Mouse (Mus musculus): Measurements from ENCODE around the gene Ccr3.
"Not testable (repeated sequence)": the region's sequence is repeated elsewhere in the genome, so short reads cannot be mapped to it uniquely, and the experiment has no call there.

Gene Ccr3

DNA sequence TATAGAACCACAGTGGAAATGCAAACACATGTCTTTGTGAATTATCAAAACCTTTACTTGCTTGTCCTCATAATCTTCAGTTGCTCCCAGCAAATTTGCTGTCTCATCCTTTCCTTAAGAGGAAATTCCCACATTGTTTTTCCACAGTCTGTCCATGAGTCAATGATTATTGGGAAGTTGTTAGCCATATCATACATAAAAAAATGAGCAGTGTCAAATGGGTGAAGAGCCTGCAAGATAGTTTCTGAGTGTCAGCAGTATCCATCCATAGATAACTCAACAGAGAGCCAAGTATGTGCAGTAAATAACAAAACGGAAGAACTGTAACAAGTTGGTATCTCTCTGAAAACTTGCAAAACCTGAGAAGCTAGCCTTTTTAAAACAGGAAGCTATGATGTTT lies at the start of gene Ccr3:
TSS of gene Ccr3 (plus strand) at position 301 of the 400 bp plus-strand sequence.
- DNase-seq (ENCODE audit: low spot score): no peak

DNA sequence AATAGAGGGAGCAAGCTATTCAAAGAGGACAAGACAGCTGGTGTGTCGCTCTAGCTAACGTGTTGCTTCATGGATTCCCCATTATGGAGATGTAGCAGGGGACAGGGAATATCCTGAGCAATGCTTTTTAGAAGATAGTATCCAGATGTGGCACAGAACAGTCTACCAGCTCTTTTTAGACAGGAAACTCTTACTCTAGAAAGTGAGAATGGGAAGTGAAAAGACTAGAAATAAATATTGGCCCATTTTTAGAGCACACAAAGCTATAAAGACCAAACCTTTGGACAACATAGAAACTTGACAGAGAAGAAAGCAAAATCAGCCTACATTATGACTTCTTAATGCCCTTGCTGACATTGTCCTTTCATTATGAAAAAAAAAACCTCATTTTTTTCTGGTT lies 46.1 kb upstream of the Ccr3 start:
- DNase-seq (ENCODE audit: low spot score): no peak

DNA sequence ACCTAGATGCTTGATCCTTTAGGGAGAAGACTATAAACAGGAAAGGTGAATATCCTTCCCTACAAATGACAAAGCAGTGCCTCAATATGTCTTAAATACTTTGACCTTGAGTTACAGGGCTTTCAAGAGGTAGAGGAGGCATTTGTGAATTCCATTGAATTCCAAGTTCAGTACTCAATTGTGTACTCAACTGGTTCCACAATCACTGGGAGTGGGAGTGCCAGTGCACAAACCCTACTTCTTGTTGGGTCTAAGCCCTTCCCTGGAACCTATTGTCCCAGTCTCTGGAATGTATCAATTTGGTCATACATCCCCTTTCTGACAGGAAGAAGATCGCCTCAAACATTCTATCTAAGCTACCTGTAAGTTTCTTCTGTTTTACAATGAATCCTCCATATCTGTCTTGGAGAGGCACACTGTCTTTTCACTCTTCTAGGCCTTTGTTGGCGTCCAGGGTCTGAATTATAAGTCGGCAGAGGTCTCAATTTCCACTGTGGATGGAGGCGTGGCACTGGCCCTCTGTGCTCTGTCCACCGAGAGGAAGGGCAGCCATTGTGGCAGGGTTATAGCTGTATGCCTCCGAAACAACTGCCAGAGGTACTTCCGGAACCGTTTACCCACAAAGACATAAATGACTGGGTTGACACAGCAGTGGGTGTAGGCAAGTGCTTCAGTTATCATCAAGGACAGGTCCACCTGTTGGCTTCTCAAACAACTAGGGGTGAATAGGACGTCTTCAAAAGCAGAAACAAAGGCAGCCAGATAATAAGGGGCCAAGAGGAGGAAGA lies 44.7 kb upstream of the Ccr3 start:
- DNase-seq (ENCODE audit: low spot score): no peak

DNA sequence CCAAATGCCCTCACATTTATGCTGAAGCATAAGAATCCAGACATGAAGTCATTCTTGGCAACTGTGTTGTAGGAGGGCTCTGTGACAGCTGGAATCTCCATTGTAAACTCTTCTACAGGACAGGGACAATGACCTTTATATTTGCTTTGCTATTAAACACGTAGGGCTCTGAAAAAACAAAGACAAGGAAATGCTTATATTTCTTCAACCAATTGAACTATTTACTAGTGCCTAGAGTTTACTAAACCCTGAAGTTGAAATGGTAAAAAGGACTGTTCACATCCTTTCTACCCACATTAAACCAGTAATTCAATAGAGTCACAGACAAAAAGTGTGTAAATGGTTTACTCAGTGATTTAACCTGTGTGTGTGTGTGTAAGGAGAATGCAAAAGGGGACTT lies 43.5 kb upstream of the Ccr3 start, which contains the start of gene Ccr1l1:
TSS of gene Ccr1l1 (minus strand) at position 101 of the 400 bp plus-strand sequence.
- no peak for DNase-seq (ENCODE audit: low spot score)

DNA sequence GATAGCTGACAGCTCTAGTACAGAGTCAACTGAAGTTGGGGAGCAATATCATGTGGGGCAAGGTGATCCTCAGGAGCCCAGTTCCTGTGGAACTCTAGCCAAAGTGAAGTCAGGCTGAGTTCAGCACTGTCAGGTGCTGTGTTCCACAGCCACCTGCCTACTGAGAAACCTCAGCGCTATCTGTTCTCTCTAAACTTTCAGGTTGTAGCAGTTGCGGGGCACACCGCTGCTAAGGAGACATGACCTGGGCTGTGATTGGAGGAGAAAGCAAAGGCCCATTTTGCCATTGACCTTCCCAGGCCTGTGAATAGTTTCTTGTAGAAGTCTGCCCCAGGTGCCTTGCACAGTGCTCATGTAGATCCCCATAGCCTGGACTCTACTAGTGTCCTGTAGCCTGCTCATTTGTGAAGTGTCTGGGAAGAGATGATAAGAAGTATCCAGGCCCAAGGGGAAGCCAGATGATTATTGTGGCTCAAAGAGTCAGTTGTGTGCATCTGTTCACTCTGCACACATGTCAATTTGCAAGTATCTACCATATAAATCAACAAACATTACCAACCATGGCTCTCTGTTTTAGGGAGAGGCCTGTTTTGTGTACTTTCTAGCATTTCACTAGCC lies 40.8 kb upstream of the Ccr3 start:
- not testable (repeated sequence) for DNase-seq (ENCODE audit: low spot score)

DNA sequence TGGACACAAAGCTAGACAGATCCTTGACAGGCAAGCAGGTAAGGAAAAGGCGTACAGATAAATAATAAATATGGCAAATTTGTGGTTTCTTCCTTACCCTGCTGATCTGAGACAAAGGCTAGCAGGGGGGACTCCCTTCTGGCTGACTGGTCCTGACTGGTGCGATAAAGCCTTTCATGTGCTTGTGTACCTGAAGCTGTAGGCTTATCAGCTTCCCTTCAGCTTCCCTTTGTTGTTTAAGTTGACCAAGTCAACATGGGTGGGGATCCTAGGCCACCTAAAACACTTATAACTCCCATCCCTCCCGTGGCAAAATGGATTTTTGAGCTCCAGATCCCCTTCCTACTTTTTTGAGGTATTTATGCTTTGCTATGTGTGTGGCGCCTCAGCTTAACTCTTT lies 39.9 kb upstream of the Ccr3 start:
- no peak for DNase-seq (ENCODE audit: low spot score)

DNA sequence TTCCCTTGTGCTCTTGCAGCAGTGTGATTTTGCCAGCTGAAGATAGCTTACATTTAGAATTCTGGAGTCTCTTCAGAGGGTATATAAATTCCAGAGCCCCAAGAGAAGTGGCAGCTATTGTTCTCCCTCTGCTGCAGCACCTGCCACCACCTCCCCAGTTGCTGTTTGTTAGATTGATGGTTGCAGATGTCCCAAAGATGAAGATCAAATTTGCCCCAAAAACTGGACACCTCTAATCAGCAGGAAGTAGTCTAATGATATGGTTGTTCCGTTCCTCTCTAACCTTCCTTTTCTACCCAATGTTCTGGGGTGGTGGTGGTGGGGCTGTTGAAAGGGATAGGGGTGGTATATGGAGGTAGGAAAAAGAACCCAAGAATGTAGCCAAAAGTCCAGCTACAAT lies 39.1 kb upstream of the Ccr3 start:
- no peak for DNase-seq (ENCODE audit: low spot score)

DNA sequence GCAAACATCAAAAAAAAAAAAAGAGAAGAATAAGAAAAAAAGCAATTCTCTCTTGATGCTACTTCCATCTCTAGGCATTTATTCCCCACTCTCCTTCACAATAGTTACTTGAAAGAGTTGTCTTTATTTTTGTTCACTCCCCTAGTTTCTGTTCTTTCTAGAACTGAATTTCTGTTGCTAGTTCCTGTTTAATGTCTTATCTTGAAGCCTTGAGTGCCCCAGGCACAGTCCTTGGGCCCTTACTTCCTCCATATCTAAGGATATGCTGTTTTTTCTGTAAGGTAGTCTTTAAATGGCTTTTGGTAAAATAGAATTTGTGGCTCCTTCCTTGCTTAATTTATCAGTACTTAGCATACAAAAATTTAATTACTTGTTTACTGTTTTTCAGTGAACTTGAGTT lies 36.8 kb upstream of the Ccr3 start:
- DNase-seq (ENCODE audit: low spot score): no peak

DNA sequence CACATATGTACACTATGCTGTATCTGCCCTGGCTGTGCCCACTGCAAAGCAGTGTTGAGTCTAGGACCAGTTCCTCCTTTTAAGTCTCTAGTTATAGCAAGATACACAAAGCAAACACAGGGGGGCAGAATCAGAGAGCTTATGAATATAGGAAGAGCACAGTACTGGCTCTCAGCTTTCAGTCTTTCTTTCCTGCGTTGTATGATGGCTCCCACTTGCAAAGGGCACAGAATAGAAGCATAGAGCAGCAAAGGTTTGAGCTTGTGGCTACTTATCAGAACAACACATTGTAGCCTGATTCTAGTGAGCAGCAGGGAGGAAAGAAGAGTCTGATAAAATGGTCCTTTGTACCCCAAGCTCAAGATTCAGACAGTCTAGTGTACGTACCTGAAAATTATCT lies 35.6 kb upstream of the Ccr3 start:
- DNase-seq (ENCODE audit: low spot score): no peak

DNA sequence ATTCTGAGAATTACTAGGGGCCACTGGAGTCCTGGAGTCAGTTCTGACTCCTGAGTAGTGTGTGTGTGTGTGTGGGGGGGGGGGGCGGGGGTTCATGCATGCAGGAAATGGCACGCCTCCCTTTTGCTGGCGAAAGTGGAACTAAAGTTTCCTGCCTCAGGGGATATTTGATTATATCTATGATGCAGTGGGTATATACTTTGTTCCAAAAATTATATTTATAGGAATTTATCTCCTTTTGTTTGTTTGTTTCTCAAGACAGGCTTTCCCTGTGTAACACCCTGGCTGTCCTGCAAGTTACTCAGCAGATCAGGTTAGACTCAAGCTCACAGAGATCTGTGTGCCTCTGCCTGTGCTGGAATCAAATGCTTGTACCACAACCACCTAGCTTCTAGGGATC lies 32.1 kb upstream of the Ccr3 start:
- no peak for DNase-seq (ENCODE audit: low spot score)

DNA sequence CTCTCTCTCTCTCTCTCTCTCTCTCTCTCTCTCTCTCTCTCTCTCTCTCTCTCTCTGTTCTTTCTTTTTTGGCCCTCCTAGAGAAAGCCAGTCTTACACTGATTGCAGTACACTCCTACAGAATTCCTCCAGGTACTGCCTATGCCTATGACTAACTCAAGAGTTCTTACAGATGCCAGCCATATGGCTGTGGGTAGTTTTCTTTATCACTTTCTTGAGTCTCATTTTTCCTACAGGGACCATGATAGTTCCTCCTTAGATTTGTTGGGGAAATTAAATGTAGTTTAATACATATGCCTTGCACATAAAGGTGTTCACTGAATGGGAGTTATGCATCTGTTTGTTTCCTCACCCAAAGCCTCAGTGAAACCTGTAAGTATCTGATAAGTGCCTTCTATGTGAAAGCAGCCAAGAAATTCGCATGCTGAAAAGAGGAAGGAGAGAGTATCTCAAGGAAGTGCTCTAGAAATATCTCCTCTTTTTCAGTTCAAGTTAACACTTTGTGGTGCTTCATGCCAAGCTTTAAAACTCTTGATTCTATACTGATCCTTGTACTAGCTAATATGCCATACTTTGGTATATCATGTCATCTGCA lies 30.4 kb upstream of the Ccr3 start:
- DNase-seq (ENCODE audit: low spot score): peak; percentile 18

DNA sequence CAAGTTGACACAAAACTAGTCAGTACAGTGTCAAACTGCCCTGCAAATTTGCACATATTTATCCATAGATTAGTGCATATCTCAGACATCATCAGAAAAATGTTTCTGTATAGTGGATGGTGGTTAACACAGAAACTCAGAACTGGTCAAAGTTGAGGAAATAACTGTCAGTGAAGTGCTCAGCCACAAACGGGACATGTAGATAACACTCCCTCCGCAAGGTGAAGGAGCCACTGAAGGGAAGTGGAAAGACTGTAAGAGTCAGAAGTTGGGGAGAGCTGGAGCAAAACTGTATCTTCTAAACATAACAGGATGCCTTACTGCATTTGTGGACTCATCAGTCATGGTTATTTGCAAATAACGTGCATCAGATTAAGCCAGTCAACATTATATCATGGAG lies 24.1 kb upstream of the Ccr3 start:
- DNase-seq (ENCODE audit: low spot score): no peak

DNA sequence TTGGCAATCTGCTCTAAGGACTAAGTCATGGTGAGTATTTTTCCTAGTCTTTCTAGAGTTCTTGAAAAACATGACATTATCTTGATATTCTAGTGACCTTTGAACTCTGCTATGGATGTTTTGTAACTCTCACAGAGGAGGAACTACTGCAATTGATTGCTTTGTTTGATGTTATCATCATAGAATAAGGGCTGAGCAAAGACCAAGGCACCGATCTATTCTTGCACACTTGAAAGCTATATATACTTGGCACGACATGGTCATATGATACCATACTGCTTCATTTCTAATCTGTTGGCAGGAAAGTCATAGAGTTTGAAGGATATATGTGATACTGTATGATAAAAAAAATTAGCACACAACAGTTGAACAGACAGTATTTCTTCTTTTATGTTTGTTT lies 22.0 kb upstream of the Ccr3 start:
- DNase-seq (ENCODE audit: low spot score): no peak

DNA sequence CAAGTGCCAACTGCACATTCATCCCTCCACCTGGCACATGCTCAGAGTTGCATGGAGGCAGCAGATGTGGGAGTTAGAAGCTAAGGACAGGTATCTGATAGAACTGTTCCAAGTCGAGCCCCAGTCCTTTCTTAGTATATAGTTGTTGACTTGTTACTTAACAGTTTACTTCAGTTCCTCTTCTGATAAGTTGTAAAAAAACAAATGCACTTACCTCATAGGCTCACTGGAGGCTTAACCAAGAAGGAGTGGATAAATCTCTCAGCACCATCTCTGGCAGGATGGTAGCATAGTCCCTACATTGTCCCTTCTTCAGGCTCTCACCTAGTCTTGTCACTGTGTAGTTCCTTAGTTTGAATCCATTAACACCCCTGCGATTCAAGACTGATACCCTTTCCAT lies 9.1 kb upstream of the Ccr3 start:
- no peak for DNase-seq (ENCODE audit: low spot score)

DNA sequence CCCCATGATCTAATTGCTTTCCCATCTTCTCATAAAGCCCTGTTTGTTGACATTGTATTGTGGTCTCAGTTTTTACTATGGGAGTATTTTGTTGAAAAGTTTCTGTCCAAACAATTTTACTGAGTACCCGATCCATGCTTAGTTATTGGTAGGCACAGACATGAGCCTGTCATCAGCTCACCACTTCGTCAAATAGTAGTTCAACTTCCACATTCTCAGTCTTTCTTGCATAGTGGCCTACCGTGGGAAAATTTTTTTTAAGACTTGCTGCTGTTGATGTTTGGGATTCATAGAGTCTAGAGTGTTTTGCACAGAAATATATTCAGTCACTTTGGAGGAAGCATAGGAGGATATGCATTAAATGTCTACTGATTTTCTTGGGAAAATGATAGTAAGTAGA lies 8.5 kb upstream of the Ccr3 start:
- no peak for DNase-seq (ENCODE audit: low spot score)

DNA sequence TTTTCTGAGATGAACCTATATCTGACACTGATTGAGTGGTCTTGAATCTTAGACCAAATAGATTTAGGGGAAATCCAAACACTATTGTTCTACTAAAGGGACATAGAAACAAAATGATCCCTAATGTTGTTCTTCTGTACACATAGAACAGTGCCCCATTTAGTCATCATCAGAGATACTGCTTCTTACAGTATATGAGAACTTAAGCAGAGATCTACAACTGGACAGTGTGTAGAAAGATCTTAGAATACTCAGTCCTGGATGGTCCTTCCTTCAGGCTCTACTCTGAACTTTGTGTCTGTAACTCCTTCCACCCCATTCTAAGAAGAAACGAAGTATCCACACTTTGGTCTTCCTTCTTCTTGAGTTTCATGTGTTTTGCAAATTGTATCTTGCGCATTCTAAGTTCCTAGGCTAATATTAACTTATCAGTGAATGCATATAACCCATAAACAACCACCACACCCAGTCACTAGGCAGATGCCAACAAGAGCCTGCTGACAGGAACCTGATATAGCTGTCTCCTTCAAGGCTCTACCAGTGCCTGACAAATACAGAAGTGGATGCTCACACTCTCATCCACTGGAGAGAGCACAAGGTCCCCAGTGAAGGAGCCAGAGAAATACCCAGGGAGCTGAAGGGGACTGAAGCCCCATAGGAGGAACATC lies 6.7 kb upstream of the Ccr3 start:
- DNase-seq (ENCODE audit: low spot score): no peak

DNA sequence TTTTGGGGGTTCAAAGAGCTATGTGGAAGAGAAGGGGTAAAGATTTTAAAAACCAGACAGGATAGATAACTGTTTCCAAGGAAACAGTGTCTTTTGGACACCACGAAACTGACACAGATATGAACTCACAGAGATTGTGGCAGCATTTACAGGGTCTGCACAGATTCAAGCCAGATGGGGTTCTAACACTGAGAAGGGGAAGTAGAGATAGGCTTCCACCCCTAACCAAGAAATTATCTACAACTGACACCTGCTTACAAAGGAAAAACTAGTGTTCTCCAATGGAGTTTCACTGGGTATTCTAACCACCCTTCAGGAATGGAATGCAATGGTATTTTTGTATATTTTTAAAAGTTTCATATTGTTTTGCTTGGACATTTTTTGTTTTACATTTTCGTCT lies 5.7 kb upstream of the Ccr3 start:
- no peak for DNase-seq (ENCODE audit: low spot score)

DNA sequence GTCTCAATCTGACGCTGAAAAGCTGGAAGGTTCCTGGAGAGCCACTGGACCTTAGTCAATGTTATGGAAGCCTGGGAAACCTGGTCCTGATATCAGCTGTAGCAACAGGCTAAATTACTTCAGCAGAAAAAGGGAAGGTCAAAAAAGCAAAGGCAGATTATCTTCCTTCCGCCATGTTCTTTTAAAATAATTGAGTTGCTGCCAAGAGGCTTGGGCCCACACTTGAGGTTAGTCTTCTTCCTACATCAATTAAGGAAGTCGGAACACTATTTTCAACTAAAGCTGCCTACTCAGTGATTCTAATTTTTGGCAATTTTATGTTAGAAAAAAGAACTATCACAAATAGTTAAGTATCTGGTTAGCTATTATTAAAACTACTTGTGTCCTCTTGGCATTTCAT lies 1.9 kb upstream of the Ccr3 start:
- DNase-seq (ENCODE audit: low spot score): no peak

DNA sequence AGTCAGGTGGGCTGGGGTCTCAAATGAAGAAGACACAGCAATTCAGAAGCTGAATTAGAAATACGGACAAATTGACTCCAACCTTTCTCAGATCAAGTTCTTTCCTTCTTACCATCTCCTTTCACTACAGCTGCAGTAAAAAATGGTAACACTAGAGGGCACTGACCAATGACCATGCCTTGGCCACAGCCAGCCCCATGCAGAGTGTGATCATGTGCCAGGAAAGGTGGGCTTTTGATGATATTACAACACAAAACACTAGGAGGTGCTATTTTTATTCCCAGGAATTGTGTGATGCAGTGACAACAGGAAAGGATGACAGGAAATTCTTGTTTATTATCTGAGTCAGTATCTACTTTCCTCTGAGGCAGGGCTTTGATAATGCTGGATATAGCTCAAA lies 11.6 kb downstream of the Ccr3 start:
- no peak for DNase-seq (ENCODE audit: low spot score)

DNA sequence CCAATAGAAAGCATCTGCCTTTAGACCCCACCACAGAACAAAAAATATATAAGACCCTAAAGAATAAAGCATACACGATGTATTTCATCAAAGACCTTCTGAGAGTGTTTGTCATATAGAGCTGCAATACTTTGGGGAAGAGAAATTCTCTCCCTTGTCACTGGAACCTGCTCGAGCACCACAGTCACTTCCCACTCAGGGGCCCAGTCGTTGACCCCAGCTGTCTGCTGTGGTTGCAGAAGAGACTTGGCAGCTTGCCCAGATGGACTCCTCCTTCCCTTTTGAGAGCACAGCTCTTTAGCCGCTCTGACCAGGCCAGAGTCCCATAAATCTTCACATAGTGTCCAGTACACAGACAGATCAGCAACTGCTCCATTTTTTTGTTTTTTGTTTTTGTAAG lies 15.9 kb downstream of the Ccr3 start:
- peak; percentile 48 for DNase-seq (ENCODE audit: low spot score)

DNA sequence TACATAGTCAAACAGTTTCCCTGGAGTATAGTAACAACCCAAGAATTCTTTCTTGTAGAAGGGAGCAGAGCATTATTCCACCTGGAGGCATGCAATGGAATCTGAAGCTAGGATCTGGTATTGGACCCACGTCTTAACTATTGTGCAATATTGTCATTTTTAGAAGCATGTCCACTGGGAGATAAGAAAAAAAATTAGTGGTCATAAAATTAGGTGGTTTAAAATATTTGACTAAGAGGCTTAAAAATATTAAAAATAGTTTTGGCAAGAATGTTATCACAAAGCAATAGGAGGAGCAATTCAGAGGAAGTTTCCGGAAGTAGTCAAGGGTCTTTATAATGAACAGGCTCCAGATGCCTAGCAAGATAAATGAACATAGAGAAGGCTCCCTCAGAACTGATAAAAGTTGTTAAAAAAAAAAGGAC lies 16.4 kb downstream of the Ccr3 start:
- no peak for DNase-seq (ENCODE audit: low spot score)

DNA sequence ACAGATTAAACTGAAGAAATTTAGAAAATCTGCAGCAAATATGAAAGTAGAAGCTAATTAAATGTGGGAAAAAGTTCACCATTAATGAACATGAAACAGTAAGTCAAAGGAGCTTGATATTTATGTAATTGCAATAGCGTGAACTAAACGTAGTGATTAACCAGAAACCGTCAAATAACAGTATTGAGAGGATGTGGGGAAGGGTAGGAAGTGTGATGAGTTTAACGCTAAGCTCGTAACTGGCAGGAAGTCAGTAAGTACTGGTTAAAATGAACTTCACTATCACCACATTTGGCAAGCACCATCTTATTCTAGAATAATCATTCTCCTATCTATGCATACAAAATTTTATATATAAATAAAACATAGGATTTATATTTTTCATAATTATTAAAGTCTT lies 17.2 kb downstream of the Ccr3 start:
- no peak for DNase-seq (ENCODE audit: low spot score)

DNA sequence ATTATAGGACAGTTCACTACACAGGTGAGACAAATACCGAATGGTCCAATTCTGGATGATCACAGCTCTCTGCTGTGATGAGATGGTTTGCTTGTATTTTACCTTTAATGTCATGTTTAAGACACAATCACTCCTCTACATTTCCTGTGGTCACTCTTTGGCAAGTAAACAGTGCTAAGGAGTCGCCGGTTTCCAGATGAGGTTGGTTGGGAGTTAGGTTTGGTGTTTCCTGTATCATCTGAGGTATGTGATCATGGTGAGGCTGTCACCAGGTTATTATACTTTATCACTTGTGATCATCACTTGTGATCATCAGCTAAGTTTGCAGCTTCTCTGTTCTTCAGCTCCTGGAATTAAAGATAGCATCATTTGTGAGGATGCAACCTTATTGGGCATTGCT lies 19.2 kb downstream of the Ccr3 start:
- DNase-seq (ENCODE audit: low spot score): no peak

Measured in layer of hippocampus, adult 9-10 months (tissue).